Mouse (Mus musculus) G1E (cell line): Measurements from ENCODE around the gene Fgf8. TPM values are rescaled to one million over a fixed set of nuclear protein-coding genes. Genes with fewer than 3 reads are reported as not detected.

Experiments used
- ATAC-seq: 2 replicates; pipeline ENCODE4 v1.8.0; 2016; ENCODE audit warnings: mild to moderate bottlenecking; ENCODE audit not compliant: insufficient number of reproducible peaks, poor library complexity, low FRiP score, severe bottlenecking; ENCODE audit errors: extremely low read depth
- DNase-seq: peaks from one replicate; pipeline ENCODE4 v3.0.0; 2012; ENCODE audit warnings: low spot score
- H3K27me3 ChIP-seq: 2 replicates; pipeline ENCODE4 v1.6.1; 2012; ENCODE audit warnings: mild to moderate bottlenecking, low read length, inconsistent platforms; ENCODE audit not compliant: insufficient read depth
- H3K36me3 ChIP-seq: replicated peaks from 2 replicates; pipeline ENCODE3; 2012; ENCODE audit warnings: mild to moderate bottlenecking, inconsistent platforms
- H3K4me1 ChIP-seq: 2 replicates; pipeline ENCODE4 v1.6.1; 2012; ENCODE audit warnings: low read depth, low read length, inconsistent platforms, mixed read lengths; ENCODE audit not compliant: insufficient read depth
- H3K4me3 ChIP-seq: 2 replicates; pipeline ENCODE4 v1.5.1; 2012; ENCODE audit warnings: low read depth, mild to moderate bottlenecking, inconsistent platforms, low read length, moderate library complexity, mixed read lengths
- H3K9me3 ChIP-seq: replicated peaks from 2 replicates; pipeline ENCODE4 v1.6.1; 2012; ENCODE audit warnings: inconsistent platforms
- CTCF ChIP-seq: IDR thresholded peaks from 2 replicates; pipeline ENCODE4 v1.5.1; 2012; ENCODE audit warnings: low read depth, low read length, inconsistent platforms, mixed read lengths
- GATA1 ChIP-seq: IDR thresholded peaks from 2 replicates; pipeline ENCODE4 v1.6.1; 2012; ENCODE audit warnings: borderline replicate concordance, low read length, inconsistent platforms, mixed read lengths
- GATA2 ChIP-seq: IDR thresholded peaks from 2 replicates; pipeline ENCODE4 v1.6.1; 2012; ENCODE audit warnings: low read depth, low read length, inconsistent platforms, borderline replicate concordance
- POLR2AphosphoS5 ChIP-seq: IDR thresholded peaks from 2 replicates; pipeline ENCODE4 v1.6.1; 2012; ENCODE audit warnings: low read depth, low read length, inconsistent platforms; ENCODE audit not compliant: insufficient replicate concordance
- TAL1 ChIP-seq: conservative IDR thresholded peaks from 2 replicates; pipeline ENCODE4 v1.6.1; 2012; ENCODE audit warnings: low read depth, low read length, inconsistent platforms, mixed read lengths
- polyA plus RNA-seq: library from polyadenylated mRNA; stranded (reverse); fragments of >175 nt; gene quantifications from 2 replicates; pipeline ENCODE4 v1.2.3, GENCODE M21; 2012
- total RNA-seq, 2 experiments: library from RNA; stranded (forward) in 1 of 2; stranded (reverse) in 1 of 2; fragments of 200-1000 nt in 1 of 2; fragments of >200 nt in 1 of 2; fragmentation: Nextera tagmentation in 1 of 2; gene quantifications; 2 replicates each; pipeline ENCODE4 v1.2.3; 2014 to 2017

Fgf8 gene
- total and polyA plus RNA-seq, 3 experiments, result not detected

GRCm38 (mm10) chr19:45749243-45750043 is 6.7 kb upstream of the Fgf8 start, which contains the start of gene Npm3:
Gene Npm3 (minus strand): TSS chr19:45749591.
- H3K36me3 ChIP-seq, result peaks cover 70% of the 10 kb centered on the region

GRCm38 (mm10) chr19:45748691-45749242 is 6.1 kb upstream of the Fgf8 start:
- TF ChIP-seq GATA1 (no peak), GATA2 (no peak), CTCF (no peak), TAL1 (no peak), POLR2AphosphoS5 (no peak)
- Histone ChIP-seq H3K4me3 (peak overlapping the region; percentile 98), H3K36me3 (peaks cover 63% of the 10 kb centered on the region), H3K9me3 (no peaks in the 10 kb centered on the region), H3K4me1 (peaks cover 38% of the 10 kb centered on the region), H3K27me3 (peaks cover 13% of the 10 kb centered on the region)
- DNase-seq (peak; percentile 40), ATAC-seq (no peak)

More at GRCm38 (mm10) chr19:45749243-45750043, 6.7 kb upstream of the Fgf8 start, which contains the start of gene Npm3:
- no peak for TF ChIP-seq GATA1
- Histone ChIP-seq H3K4me3 (peak within 1 kb of the TSS; percentile 98), H3K27me3 (peaks cover 7% of the 10 kb centered on the region), H3K9me3 (no peaks in the 10 kb centered on the region), H3K4me1 (peaks cover 38% of the 10 kb centered on the region)
- ATAC-seq (peak; percentile 46; the same call in 1 of the 2 replicates), DNase-seq (peak; percentile 81)

- Histone ChIP-seq H3K36me3 (peaks cover 58% of the 10 kb centered on the region), H3K27me3 (peaks cover 18% of the 10 kb centered on the region), H3K4me3 (peak overlapping the region; percentile 98), H3K4me1 (peaks cover 38% of the 10 kb centered on the region), H3K9me3 (no peaks in the 10 kb centered on the region)
- TF ChIP-seq GATA1 (no peak), CTCF (no peak), TAL1 (no peak)
- ATAC-seq, result no peak
- no peak for DNase-seq
Observed at GRCm38 (mm10) chr19:45748206-45748605, 5.5 kb upstream of the Fgf8 start.

GRCm38 (mm10) chr19:45747028-45747867 is 4.5 kb upstream of the Fgf8 start:
- Histone ChIP-seq H3K36me3 (peaks cover 50% of the 10 kb centered on the region), H3K27me3 (peaks cover 25% of the 10 kb centered on the region), H3K9me3 (peaks cover 5% of the 10 kb centered on the region), H3K4me3 (peak overlapping the region; percentile 20; the same call in 1 of the 2 replicates), H3K4me1 (peaks cover 38% of the 10 kb centered on the region)
- DNase-seq, result peak; percentile 78
- TF ChIP-seq CTCF (peak; percentile 70), GATA2 (no peak)
- ATAC-seq, result no peak

GRCm38 (mm10) chr19:45746153-45747020 is 3.7 kb upstream of the Fgf8 start:
- Histone ChIP-seq H3K9me3 (peaks cover 14% of the 10 kb centered on the region), H3K36me3 (peaks cover 43% of the 10 kb centered on the region), H3K4me3 (no peak overlapping the region), H3K4me1 (peaks cover 33% of the 10 kb centered on the region), H3K27me3 (peaks cover 33% of the 10 kb centered on the region)
- TF ChIP-seq GATA1 (no peak), GATA2 (no peak), CTCF (peak; percentile 80), POLR2AphosphoS5 (no peak), TAL1 (no peak)
- ATAC-seq, result no peak
- peak; percentile 77 for DNase-seq

GRCm38 (mm10) chr19:45745344-45746152 is 2.8 kb upstream of the Fgf8 start:
- H3K9me3 ChIP-seq, result peaks cover 17% of the 10 kb centered on the region
- H3K27me3 ChIP-seq, result peaks cover 41% of the 10 kb centered on the region
- no peak for ATAC-seq

More at GRCm38 (mm10) chr19:45745344-45746152, 2.8 kb upstream of the Fgf8 start:
- peaks cover 31% of the 10 kb centered on the region for H3K4me1 ChIP-seq
- H3K36me3 ChIP-seq, result peaks cover 37% of the 10 kb centered on the region
- no peak for DNase-seq
- no peak overlapping the region for H3K4me3 ChIP-seq
- TF ChIP-seq TAL1, result no peak
- TF ChIP-seq CTCF, result no peak
- no peak for TF ChIP-seq POLR2AphosphoS5
- no peak for TF ChIP-seq GATA1
- no peak for TF ChIP-seq GATA2
